Mouse (Mus musculus): ENCODE data around the gene St6galnac5.
A peak's percentile ranks its signal among the peaks of the same experiment; 100 is the strongest.

The St6galnac5 gene

GRCm38 (mm10) chr3:152867654-152868525, 114.2 kb downstream of the St6galnac5 start:
- DNase-seq (ENCODE audit: low read depth, low spot score), result no peak

GRCm38 (mm10) chr3:152866035-152866965, 115.7 kb downstream of the St6galnac5 start:
- no peak for DNase-seq (ENCODE audit: low read depth, low spot score)

- DNase-seq (ENCODE audit: low read depth, low spot score), result no peak
These were observed 120.1 kb downstream of the St6galnac5 start for GRCm38 (mm10) chr3:152861978-152862377.

- DNase-seq (ENCODE audit: low read depth, low spot score), result no peak
These were observed 120.6 kb downstream of the St6galnac5 start for GRCm38 (mm10) chr3:152861450-152861849.

- DNase-seq (ENCODE audit: low read depth, low spot score), result no peak
These were observed 126.0 kb downstream of the St6galnac5 start for GRCm38 (mm10) chr3:152856095-152856494.

GRCm38 (mm10) chr3:152855006-152855614, 126.9 kb downstream of the St6galnac5 start:
- no peak for DNase-seq (ENCODE audit: low read depth, low spot score)

GRCm38 (mm10) chr3:152843925-152844324, 138.1 kb downstream of the St6galnac5 start:
- no peak for DNase-seq (ENCODE audit: low read depth, low spot score)

GRCm38 (mm10) chr3:152842648-152843047, 139.4 kb downstream of the St6galnac5 start:
- DNase-seq (ENCODE audit: low read depth, low spot score), result no peak

- DNase-seq (ENCODE audit: low read depth, low spot score), result no peak
These were observed 140.8 kb downstream of the St6galnac5 start for GRCm38 (mm10) chr3:152841264-152841663.

GRCm38 (mm10) chr3:152837938-152838337, 144.1 kb downstream of the St6galnac5 start:
- DNase-seq (ENCODE audit: low read depth, low spot score), result no peak

GRCm38 (mm10) chr3:152837407-152837806, 144.6 kb downstream of the St6galnac5 start:
- DNase-seq (ENCODE audit: low read depth, low spot score), result no peak

GRCm38 (mm10) chr3:152832436-152832835, 149.6 kb downstream of the St6galnac5 start:
- DNase-seq (ENCODE audit: low read depth, low spot score), result no peak

- DNase-seq (ENCODE audit: low read depth, low spot score), result no peak
These were observed 150.1 kb downstream of the St6galnac5 start for GRCm38 (mm10) chr3:152831974-152832373.

- no peak for DNase-seq (ENCODE audit: low read depth, low spot score)
These were observed 150.7 kb downstream of the St6galnac5 start for GRCm38 (mm10) chr3:152831377-152831776.

- DNase-seq (ENCODE audit: low read depth, low spot score), result peak; percentile 16
These were observed 160.8 kb downstream of the St6galnac5 start for GRCm38 (mm10) chr3:152821202-152821601.

- no peak for DNase-seq (ENCODE audit: low read depth, low spot score)
These were observed 161.6 kb downstream of the St6galnac5 start for GRCm38 (mm10) chr3:152820406-152820805.

- no peak for DNase-seq (ENCODE audit: low read depth, low spot score)
These were observed 166.9 kb downstream of the St6galnac5 start for GRCm38 (mm10) chr3:152815110-152815509.

- no peak for DNase-seq (ENCODE audit: low read depth, low spot score)
These were observed 168.1 kb downstream of the St6galnac5 start for GRCm38 (mm10) chr3:152813905-152814304.

GRCm38 (mm10) chr3:152799738-152800431, 182.2 kb downstream of the St6galnac5 start:
- DNase-seq (ENCODE audit: low read depth, low spot score), result no peak

GRCm38 (mm10) chr3:152797354-152797753, 184.7 kb downstream of the St6galnac5 start:
- DNase-seq (ENCODE audit: low read depth, low spot score), result no peak

GRCm38 (mm10) chr3:152796216-152796615, 185.8 kb downstream of the St6galnac5 start:
- DNase-seq (ENCODE audit: low read depth, low spot score), result no peak
